Mouse (Mus musculus): Measurements from ENCODE around the gene Gm17783. TPM values are rescaled to one million over a fixed set of nuclear protein-coding genes. Genes with fewer than 3 reads are reported as not detected.

Gene Gm17783
- not detected in 2 replicates for total RNA-seq (2023)

DNA sequence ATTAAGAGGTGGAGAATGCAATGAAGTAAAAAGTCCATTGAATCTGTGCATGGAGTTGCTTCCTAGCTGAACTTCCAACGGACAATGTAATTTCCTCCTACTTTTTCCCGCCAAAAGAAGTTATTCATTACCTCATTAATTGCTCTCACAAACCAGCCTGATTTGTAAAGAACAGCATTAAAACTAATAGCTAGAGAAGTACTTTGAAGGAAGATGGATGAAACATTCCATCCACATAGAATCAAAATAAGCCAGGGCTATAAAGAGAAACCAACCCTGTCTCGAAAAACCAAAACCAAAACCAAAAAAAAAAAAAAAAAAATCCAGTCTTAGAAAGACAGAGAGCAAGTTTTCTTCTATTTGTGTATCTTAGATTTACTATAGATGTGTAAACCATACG lies at the start of gene Gm17783:
TSS of gene Gm17783 (minus strand) at position 101 of the 400 bp plus-strand sequence.

DNA sequence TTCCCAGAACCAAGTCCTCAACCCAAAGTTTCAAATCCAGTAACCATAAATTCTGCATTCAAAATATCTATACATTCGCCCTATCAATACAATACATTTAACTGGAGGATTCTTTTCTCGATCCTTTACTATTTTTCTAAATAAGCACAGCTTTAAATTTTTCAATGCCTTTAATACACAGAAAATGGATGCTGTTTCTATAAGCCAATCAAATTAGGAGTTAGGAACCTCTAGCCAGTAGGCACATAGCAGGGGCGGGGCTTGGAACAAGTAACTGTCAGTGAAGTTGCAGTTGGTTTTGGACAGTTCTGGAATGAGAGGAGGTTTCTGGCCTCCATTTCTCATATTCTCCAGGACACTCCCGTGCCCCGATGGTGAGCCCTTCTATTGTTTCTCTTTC lies 3.2 kb upstream of the Gm17783 start, which contains the start of gene Slc9c1:
TSS of gene Slc9c1 (plus strand) at position 301 of the 400 bp plus-strand sequence.

GRCm38 (mm10) chr16:45492927-45493326 lies 38.9 kb downstream of the Gm17783 start, which contains the start of gene Gm609:
Gene Gm609 (minus strand): TSS chr16:45492969.

Other genes starting within 250 kb of the Gm17783 start
- 0.39 TPM in 1 of 2 replicates, not detected in the other for gene Cd200, start 123.0 kb downstream of the Gm17783 start, total RNA-seq (2023)
- not detected in 2 replicates for gene Gm609, start 39.1 kb downstream of the Gm17783 start, total RNA-seq (2023)
- gene Slc9c1, start 3.3 kb upstream of the Gm17783 start, total RNA-seq (2023) = not detected in 2 replicates
- gene Gcsam, start 78.3 kb upstream of the Gm17783 start, total RNA-seq (2023) = not detected in 2 replicates
- not detected in 2 replicates for gene BC016579, start 122.0 kb upstream of the Gm17783 start, total RNA-seq (2023)
- 0.69 TPM in 1 of 2 replicates, not detected in the other for gene Tmprss7, start 161.6 kb upstream of the Gm17783 start, total RNA-seq (2023)
- 0.54 TPM in 1 of 2 replicates, not detected in the other for gene Tagln3, start 192.6 kb upstream of the Gm17783 start, total RNA-seq (2023)
- gene Abhd10, start 210.9 kb upstream of the Gm17783 start, total RNA-seq (2023) = 20.4 and 23.8 TPM in 2 replicates